Mouse (Mus musculus) heart, embryonic 15.5 days (tissue): ENCODE measurements around the gene Gm5150. TPM values are rescaled to one million over a fixed set of nuclear protein-coding genes. Genes with fewer than 3 reads are reported as not detected.
A peak's percentile ranks its signal among the peaks of the same experiment; 100 is the strongest.
"Not testable (repeated sequence)": the region's sequence is repeated elsewhere in the genome, so short reads cannot be mapped to it uniquely, and the experiment has no call there.

Experiments
- ATAC-seq: fragments of 200-750 bp; cut with Nextera tagmentation; replicated peaks from 2 replicates; pipeline ENCODE4 v1.8.0; 2017; ENCODE audit warnings: low read depth, moderate TSS enrichment; ENCODE audit not compliant: insufficient number of reproducible peaks, insufficient read depth, low FRiP score
- H3K27ac ChIP-seq: fragments of 300-500 bp; sonication (generic); 2 replicates; pipeline ENCODE4 v1.5.1; 2015; ENCODE audit warnings: mild to moderate bottlenecking, inconsistent platforms
- H3K27me3 ChIP-seq: fragments of 300-500 bp; sonication (generic); 2 replicates; pipeline ENCODE4 v1.6.1; 2015; ENCODE audit warnings: inconsistent platforms
- H3K36me3 ChIP-seq: fragments of 300-500 bp; sonication (generic); 2 replicates; pipeline ENCODE4 v1.6.1; 2015; ENCODE audit warnings: mild to moderate bottlenecking, inconsistent platforms
- H3K4me1 ChIP-seq: fragments of 300-500 bp; sonication (generic); replicated peaks from 2 replicates; pipeline ENCODE4 v1.6.1; 2015; ENCODE audit warnings: inconsistent platforms
- H3K4me2 ChIP-seq: fragments of 300-500 bp; sonication (generic); 2 replicates; pipeline ENCODE4 v1.6.1; 2015; ENCODE audit warnings: inconsistent platforms, mild to moderate bottlenecking, moderate library complexity
- H3K4me3 ChIP-seq: fragments of 300-500 bp; sonication (generic); 2 replicates; pipeline ENCODE4 v1.5.1; 2015; ENCODE audit warnings: mild to moderate bottlenecking, inconsistent platforms
- H3K9ac ChIP-seq: fragments of 300-500 bp; sonication (generic); 2 replicates; pipeline ENCODE4 v1.6.1; 2015; ENCODE audit warnings: mild to moderate bottlenecking, inconsistent platforms
- H3K9me3 ChIP-seq: fragments of 300-500 bp; sonication (generic); replicated peaks from 2 replicates; pipeline ENCODE4 v1.6.1; 2016; ENCODE audit warnings: inconsistent platforms
- WGBS: fragments of 180-500 bp; shearing (Covaris S2); methylation state at CpG from one replicate; pipeline ENCODE4 v1.1.7; 2015; ENCODE audit warnings: mixed read lengths; 5-methylcytosine and 5-hydroxymethylcytosine counted together
- polyA plus RNA-seq: library from polyadenylated mRNA; unstranded; fragments of >200 nt; fragmentation: Nextera tagmentation; extraction: Ambion mirVana; gene quantifications from 2 replicates; pipeline ENCODE4 v1.2.1, GENCODE M21; 2015

Gene Gm5150
- not detected in 2 replicates for polyA plus RNA-seq

DNA sequence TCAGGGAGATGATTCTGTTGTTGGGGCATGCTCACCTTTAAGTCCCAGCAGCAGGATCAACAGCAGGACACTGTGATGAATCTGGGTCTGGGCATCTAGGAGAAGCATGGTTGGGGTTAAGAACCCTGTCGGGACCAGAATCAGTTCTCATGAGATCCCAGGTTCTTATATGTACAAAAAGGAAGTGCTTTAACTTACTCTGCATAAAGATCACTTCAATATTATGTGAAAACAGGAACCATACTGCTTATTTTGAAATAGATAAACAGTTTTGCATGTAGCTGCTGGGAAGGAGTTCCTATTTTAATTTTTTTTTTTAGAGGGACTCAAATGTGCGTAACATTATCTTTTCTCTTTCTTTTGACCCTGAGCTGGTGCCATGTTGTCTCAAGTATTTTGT lies at the start of gene Gm5150:
TSS of gene Gm5150 (minus strand) at position 223 of the 400 bp plus-strand sequence.
- WGBS, result 82% methylated on average over 2 of the region's 2 CpGs
- no peak within 1 kb of the TSS for H3K9ac ChIP-seq
- H3K9me3 ChIP-seq, result no peaks in the 10 kb centered on the region
- H3K27me3 ChIP-seq, result no peaks in the 10 kb centered on the region
- no peak within 1 kb of the TSS for H3K4me2 ChIP-seq
- no peaks in the 10 kb centered on the region for H3K36me3 ChIP-seq
- H3K4me3 ChIP-seq, result no peak within 1 kb of the TSS
- H3K4me1 ChIP-seq, result no peaks in the 10 kb centered on the region
- no peak for ATAC-seq
- H3K27ac ChIP-seq, result no peak within 1 kb of the TSS

DNA sequence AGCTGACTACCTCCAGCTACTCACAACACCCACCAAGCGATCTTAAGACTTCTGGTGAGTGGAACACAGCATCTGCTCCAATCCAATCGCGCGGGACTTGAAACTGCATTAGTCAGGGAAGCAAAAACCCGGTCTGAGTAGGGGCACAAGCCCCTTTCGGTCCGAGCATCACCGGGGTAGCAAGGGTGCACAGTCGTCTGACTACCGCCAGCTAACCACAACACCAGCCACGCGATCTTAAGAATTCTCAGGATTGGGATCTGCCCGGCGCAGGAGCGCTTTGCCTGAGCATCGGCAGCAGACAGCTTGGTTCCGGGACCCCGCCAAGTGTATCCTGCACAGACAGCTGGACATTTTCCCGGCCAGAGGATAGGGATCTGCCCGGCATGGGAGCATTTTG lies 45.5 kb upstream of the Gm5150 start:
- WGBS, result 66% methylated on average over 20 of the region's 20 CpGs

DNA sequence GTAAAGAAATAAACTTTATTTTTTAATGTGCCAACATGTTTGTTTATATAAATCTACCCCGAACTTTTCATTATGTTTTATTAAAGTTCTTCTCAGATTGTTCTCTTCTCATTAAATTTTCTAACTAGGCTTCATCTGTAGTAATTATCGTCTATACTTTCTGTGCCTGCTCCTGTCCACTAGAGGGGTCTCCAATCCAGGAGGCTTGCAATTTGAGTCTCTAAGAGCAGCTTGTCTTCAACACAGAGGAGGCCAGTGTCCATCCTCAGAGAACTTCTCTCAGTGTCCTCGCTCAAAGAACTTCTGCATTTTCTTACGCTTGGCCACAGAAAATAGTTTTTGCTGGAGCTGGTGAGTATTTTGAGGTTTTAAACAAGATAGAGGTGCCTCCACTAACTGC lies 41.1 kb upstream of the Gm5150 start:
- Histone ChIP-seq H3K9ac (no peak overlapping the region), H3K4me1 (no peaks in the 10 kb centered on the region), H3K27me3 (no peaks in the 10 kb centered on the region), H3K4me3 (no peak overlapping the region), H3K27ac (no peak overlapping the region), H3K9me3 (no peaks in the 10 kb centered on the region), H3K4me2 (no peak overlapping the region), H3K36me3 (no peaks in the 10 kb centered on the region)
- no peak for ATAC-seq
- 44% methylated on average over 4 of the region's 4 CpGs for whole genome bisulfite sequencing

More for the DNA sequence above, 45.5 kb upstream of the Gm5150 start:
- not testable (repeated sequence) for H3K4me2 ChIP-seq, H3K9me3 ChIP-seq, H3K4me1 ChIP-seq, H3K36me3 ChIP-seq, H3K27ac ChIP-seq, H3K4me3 ChIP-seq, H3K27me3 ChIP-seq, H3K9ac ChIP-seq, ATAC-seq

DNA sequence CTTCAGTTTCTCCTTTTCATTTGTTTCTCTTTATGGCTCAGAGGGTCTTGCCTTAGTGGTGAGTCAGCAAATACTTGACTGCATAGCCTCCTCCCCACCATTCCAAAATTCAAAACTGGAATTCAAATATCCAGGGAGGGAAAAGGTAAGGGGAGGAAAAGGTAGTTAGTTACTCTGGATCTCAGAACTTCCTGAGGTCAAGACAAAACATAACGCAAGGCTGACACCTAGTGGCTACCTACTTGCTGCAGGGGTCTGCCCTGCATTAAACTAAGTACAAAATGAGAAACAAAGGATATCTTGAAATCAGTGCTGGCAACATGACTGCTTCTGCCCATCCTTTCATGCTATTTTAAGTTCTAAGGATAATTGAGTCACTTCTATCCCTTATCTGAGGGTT lies 37.1 kb upstream of the Gm5150 start:
- Histone ChIP-seq H3K36me3 (no peaks in the 10 kb centered on the region), H3K4me2 (no peak overlapping the region), H3K4me1 (no peaks in the 10 kb centered on the region), H3K27ac (no peak overlapping the region), H3K4me3 (no peak overlapping the region), H3K27me3 (no peaks in the 10 kb centered on the region), H3K9me3 (no peaks in the 10 kb centered on the region), H3K9ac (no peak overlapping the region)
- 2% methylated on average over 1 of the region's 1 CpGs for WGBS
- no peak for ATAC-seq

DNA sequence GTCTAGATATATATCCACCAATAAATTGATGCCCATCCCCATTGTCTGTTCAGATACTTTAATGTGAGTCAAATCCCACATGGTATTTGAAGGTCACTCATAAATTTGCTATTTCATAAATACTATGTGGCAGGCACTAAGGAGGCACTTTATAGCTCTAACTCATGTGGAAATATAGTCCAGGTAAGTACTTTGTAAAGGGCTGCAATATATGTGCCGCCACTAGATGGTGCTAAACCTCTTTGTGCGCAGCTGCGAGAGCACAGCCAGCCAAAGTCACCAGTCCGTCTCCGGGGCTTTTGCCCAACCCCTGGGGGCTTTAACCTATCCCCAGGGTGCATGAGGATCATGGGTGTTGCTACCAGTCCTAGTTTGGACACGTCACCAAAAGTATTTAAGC lies 18.8 kb upstream of the Gm5150 start:
- not testable (repeated sequence) for H3K4me1 ChIP-seq, H3K27ac ChIP-seq, H3K4me3 ChIP-seq, H3K9ac ChIP-seq, ATAC-seq, H3K9me3 ChIP-seq, H3K27me3 ChIP-seq, H3K36me3 ChIP-seq
- H3K4me2 ChIP-seq, result 0 out of 2 replicates have a peak overlapping the region, but pooled peaks have one; percentile 27
- 2% methylated on average over 6 of the region's 6 CpGs for WGBS

DNA sequence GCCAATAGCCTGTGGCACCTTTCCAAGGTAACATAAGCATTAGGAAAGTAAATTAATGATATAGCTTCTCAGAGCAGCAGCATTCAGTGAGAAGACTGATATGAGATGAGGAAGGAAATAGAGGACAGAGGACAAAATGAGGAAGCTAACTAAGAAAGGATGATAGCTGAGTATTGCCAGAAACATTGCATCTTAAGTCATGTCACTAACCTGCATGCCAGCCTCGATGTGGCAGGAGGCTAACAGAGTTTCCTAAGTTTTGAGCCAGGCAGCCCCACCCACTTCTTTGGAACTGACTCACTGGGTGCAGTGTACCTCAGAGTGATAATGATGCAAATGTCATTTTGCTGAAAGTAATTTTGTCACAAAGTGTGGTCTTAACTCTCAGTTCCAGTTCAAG lies 16.0 kb upstream of the Gm5150 start:
- no peak overlapping the region for H3K4me2 ChIP-seq
- WGBS, result 48% methylated on average over 1 of the region's 1 CpGs
- ATAC-seq, result no peak
- H3K9ac ChIP-seq, result no peak overlapping the region
- H3K36me3 ChIP-seq, result no peaks in the 10 kb centered on the region
- no peak overlapping the region for H3K4me3 ChIP-seq
- no peak overlapping the region for H3K27ac ChIP-seq
- H3K9me3 ChIP-seq, result no peaks in the 10 kb centered on the region
- no peaks in the 10 kb centered on the region for H3K4me1 ChIP-seq
- H3K27me3 ChIP-seq, result no peaks in the 10 kb centered on the region

DNA sequence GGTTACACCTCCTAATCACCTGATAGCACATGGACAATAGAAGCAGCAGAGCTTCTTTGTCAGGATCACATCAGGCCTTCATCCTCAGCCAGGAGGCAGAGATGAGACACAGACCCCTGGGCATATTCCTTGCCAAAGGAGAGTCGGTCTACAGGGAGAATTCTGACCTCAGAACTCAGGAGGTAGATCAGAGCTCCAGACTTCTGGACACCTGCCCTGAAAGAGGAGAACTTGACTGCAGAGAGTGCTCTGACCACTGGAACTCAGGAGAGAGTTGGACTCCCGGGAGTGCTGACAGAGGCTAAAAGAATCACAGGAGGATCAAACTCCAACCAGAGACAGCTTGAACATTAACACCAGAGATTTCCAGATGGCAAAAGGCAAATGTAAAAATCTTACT lies 8.2 kb upstream of the Gm5150 start:
- not testable (repeated sequence) for H3K27ac ChIP-seq
- WGBS, result 77% methylated on average over 2 of the region's 2 CpGs

DNA sequence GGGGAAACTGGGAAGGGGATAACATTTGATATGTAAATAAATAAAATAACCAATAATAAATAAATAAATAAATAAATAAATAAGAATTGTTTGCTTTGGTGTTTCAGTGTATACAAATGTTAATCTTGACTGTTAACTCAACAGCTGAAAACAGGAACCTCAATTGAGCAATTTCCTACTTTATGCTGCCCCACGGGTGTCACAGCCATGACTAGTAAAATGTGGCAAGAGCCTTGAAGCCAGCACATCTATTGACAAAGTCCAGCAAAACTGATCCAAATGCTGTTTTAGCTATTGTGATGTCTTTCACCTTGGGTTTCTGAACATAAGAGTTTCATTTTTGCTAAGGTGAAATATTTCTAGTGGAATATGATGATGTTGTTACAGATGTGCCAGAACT lies 1.6 kb upstream of the Gm5150 start:
- no peak for ATAC-seq
- no peak overlapping the region for H3K27ac ChIP-seq

More for the DNA sequence above, 8.2 kb upstream of the Gm5150 start:
- not testable (repeated sequence) for ATAC-seq, H3K4me2 ChIP-seq, H3K4me1 ChIP-seq, H3K9ac ChIP-seq, H3K27me3 ChIP-seq, H3K9me3 ChIP-seq, H3K4me3 ChIP-seq, H3K36me3 ChIP-seq

DNA sequence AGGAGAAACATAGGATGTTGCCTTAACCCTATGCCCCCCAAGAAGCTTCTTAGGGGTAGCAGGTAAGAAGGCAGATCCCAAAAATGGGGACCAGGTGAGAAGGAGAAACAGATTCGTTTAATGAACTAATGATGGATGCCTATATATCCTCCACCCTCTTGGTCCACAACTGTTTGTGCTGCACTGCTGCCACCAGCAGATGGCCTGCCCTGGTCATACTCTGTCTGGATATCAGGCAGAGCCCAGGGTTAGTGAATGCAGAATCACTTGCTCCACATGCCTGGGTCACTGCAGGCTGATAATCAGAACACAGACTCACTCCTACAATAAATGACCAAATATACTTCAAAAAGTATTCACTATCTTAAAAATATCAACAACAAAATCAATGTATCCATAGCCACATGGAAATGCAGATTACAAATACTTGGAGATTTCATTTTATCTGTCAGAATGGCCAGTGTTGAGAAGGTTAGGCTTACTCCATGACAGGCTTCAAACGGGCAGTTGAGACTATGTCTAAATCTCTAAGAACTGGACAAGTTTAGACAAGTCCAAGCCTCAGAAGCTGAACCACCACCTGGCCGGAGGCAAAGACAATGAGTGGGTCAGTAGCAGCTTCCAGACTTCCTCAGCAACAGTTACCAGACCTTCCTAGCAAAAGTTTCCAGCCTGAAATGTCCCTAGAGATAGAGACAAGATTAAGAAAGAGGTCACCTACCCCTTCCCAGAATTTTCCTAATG lies 2.2 kb downstream of the Gm5150 start:
- Histone ChIP-seq H3K9ac (no peak overlapping the region), H3K4me2 (no peak overlapping the region), H3K27ac (no peak overlapping the region), H3K4me1 (no peaks in the 10 kb centered on the region), H3K9me3 (no peaks in the 10 kb centered on the region), H3K4me3 (no peak overlapping the region), H3K27me3 (no peaks in the 10 kb centered on the region), H3K36me3 (no peaks in the 10 kb centered on the region)
- WGBS, result 55% methylated on average over 3 of the region's 3 CpGs
- no peak for ATAC-seq

More for the DNA sequence above, 1.6 kb upstream of the Gm5150 start:
- Histone ChIP-seq H3K4me1 (no peaks in the 10 kb centered on the region), H3K27me3 (no peaks in the 10 kb centered on the region), H3K36me3 (no peaks in the 10 kb centered on the region), H3K4me3 (no peak overlapping the region), H3K4me2 (no peak overlapping the region), H3K9ac (no peak overlapping the region), H3K9me3 (no peaks in the 10 kb centered on the region)
- WGBS, result 58% methylated on average over 1 of the region's 1 CpGs

DNA sequence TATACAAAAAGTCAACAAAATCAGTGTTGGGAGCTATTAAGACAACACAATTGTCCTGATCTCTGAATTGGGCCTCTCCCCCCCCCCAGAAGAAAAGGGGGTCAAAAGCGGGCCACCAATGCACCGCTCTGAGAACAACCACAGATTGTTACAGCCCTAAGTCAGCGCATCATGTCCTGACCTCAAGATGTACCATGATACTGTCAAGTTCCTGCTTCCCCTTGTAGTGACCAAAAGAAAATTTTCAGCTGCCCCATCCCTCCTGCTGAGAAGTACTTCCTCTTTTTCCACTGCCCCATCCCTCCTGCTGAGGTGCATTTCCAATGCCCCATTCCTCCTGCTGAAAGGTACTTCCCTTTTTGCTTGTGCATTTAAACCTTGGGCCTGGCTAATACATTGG lies 6.8 kb downstream of the Gm5150 start:
- not testable (repeated sequence) for H3K36me3 ChIP-seq, H3K27me3 ChIP-seq, H3K27ac ChIP-seq, H3K9me3 ChIP-seq, H3K4me2 ChIP-seq, H3K9ac ChIP-seq, ATAC-seq, H3K4me3 ChIP-seq, H3K4me1 ChIP-seq
- WGBS, result 79% methylated on average over 3 of the region's 3 CpGs

DNA sequence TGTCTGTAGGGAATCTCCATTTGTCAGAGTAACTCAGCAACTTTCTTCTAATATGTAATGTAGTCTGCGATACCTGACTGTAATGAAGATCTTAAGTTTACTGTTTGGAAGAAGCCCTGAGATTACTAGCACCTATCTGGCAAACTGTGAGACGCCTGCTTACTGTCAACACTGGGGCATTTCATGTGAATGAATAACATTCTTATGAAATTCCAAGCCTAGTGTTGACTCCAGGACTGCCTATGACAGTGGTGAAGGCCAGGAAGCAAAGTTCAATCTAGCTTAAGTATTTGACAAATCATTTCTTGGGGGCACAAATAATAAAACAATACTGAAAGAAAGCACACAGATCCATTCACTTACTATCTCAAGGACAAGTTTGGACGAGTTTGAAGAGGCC lies 24.0 kb downstream of the Gm5150 start:
- Histone ChIP-seq H3K36me3 (no peaks in the 10 kb centered on the region), H3K27me3 (no peaks in the 10 kb centered on the region), H3K4me3 (no peak overlapping the region), H3K4me1 (no peaks in the 10 kb centered on the region), H3K9ac (no peak overlapping the region), H3K9me3 (no peaks in the 10 kb centered on the region), H3K27ac (no peak overlapping the region), H3K4me2 (no peak overlapping the region)
- ATAC-seq, result no peak
- WGBS, result 51% methylated on average over 3 of the region's 3 CpGs

DNA sequence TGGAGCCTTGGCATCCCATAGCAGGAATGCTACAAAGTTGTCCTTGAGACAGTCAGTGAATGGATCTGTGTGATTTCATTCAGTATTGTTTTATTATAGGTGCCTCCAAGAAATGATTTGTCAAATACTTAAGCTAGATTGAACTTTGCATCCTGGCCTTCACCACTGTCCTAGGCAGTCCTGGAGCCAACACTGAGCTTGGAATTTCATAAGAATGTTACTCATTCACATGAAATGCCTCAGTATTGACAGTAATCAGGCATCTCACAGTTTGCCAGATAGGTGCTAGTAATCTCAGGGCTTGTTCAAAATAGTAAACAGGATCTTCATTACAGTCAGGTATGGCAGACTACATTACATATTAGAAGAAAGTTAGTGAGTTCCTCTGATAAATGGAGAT lies 49.3 kb downstream of the Gm5150 start:
- Histone ChIP-seq H3K4me1 (no peaks in the 10 kb centered on the region), H3K4me2 (no peak overlapping the region), H3K27me3 (no peaks in the 10 kb centered on the region), H3K4me3 (no peak overlapping the region), H3K9ac (no peak overlapping the region), H3K27ac (no peak overlapping the region), H3K36me3 (no peaks in the 10 kb centered on the region), H3K9me3 (no peaks in the 10 kb centered on the region)
- no peak for ATAC-seq
